Mouse (Mus musculus) heart, postnatal 10 days (tissue): ENCODE results near the gene Ndfip2. TPM values are rescaled to one million over a fixed set of nuclear protein-coding genes. Genes with fewer than 3 reads are reported as not detected.

ENCODE experiments used
- DNase-seq, 2 experiments: peaks; one replicate each; pipeline ENCODE4 v3.0.0; 2021
- intact Hi-C: fragments of 180-260 bp; cut with DNase I; formaldehyde crosslinking; loops from one replicate; pipeline ENCODE4 v1.15.1; 2025
- total RNA-seq, 2 experiments: library from RNA; stranded (reverse); gene quantifications; 2 replicates each; pipeline ENCODE4 v1.2.3; 2021

Ndfip2 gene
- total RNA-seq, 2 experiments from 2014 or later, result 27.7 to 30.3 TPM

DNA sequence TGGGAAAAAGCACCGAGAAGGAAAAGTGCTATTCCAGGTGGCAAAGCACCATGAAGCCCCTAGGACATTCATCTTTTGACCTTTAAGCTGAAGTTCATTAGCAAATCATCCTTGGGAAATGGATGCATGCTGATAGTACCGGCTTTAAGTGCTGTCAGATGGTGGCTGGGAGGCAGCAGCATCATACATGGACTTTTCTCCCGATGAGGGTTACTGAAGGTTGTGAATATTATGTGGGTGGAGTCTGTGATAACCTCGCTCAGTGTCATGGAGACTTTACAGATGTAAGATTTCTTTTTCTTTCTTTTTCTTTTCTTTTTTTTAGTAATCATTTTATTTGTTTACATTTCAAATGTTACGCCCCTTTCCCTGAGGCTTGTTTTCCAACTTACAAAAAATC is 18.9 kb downstream of the Ndfip2 start:
- intact Hi-C loops, result no loop called here

DNA sequence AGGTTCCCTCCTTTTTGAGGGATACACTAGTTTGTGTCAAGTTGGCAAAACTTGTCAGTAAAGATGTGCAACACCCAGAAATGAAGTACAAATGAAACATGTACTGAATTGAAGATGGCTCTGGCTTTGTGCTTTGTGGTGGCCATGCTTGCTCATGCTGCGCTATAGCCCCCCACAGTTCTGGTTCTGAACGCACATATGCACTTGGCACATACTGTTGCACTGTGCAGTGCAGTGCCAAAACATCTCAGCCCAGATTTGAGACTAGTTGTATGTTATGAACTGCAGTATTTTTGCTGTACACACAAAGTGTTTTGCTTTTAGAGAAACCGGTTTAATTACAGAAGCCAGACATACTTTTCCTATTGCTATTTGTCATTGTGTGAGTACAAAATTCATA is 25.7 kb downstream of the Ndfip2 start:
- no peak for DNase-seq
- intact Hi-C loops, result no loop called here

More for the DNA sequence above, 18.9 kb downstream of the Ndfip2 start:
- DNase-seq, result no peak

DNA sequence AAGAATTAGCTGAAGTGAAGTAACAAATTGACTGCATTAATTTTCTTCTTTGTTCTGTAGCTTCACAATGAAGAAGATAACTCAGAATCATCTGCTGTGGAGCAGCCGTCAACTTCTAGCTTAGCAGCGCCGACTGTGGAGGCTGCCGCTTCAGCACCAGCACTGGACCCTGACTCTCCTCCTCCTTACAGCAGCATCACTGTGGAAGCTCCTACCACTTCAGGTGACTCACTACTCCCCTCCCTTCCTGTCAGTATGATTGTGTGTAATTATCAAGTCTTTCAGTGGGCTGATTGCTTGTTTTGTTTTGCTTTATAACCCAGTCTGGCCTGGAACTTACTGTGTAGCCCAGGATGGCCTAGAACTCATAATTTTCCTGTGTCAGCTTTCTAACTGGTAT is 29.2 kb downstream of the Ndfip2 start:
- DNase-seq, result no peak
- intact Hi-C loops, result no loop called here

DNA sequence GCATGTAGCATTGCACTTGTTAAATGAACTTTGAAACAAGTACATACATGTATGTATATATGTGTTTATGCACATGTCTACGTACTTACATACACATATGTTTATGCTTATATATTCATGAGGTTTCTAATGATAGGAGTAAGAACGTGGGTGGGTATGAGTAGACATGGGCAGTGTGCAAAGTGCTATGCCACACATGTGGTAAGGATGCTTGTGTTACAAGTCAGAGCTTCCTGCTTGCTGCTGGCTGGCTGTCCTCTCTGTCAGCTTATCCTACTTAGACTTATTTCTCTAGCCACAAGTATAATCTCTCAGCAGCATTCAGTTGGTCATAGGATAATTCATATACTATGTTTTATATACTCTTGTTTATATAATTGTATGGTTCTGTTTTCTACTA is 29.6 kb downstream of the Ndfip2 start:
- intact Hi-C loops, result no loop called here

DNA sequence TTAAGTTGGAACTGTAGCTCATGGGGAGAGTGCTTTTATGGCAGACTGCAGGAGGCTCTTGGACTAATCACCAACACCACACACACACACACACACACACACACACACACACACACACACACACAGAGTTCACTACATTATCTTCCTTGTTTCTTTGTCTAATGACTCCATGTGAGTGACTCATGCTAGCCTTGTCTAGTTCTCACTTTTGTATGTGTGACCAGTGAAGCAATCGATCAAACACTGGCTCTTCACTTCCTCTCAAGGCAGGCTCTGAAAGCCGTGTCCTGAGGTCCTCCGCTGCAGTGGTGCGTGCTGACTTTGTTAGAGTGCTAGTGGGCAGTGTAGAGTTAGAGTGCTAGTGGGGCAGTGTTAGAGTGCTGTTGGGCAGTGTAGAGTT is 30.2 kb downstream of the Ndfip2 start:
- intact Hi-C loops, result no loop called here
- no peak for DNase-seq

More for the DNA sequence above, 29.6 kb downstream of the Ndfip2 start:
- no peak for DNase-seq

DNA sequence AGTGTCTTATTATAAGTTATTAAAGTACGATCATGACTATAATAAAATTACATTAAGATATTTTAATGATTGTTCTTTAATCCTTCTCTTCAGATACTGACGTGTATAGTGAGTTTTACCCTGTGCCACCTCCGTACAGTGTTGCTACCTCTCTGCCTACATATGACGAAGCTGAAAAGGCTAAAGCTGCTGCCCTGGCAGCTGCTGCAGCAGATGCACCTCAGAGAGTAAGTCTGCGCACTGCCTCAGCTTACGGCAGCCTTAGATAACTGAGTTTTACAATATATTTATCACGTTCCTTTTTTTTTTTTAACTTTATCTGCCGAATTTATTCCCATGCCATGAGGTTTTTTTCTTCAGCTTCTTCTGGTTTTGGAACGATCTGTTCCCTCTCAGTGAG is 33.8 kb downstream of the Ndfip2 start:
- intact Hi-C loops, result loop anchor here (5.0 kb wide), 1 partner anchor 145 kb away; no protein-coding TSS in a partner anchor
- no peak for DNase-seq

DNA sequence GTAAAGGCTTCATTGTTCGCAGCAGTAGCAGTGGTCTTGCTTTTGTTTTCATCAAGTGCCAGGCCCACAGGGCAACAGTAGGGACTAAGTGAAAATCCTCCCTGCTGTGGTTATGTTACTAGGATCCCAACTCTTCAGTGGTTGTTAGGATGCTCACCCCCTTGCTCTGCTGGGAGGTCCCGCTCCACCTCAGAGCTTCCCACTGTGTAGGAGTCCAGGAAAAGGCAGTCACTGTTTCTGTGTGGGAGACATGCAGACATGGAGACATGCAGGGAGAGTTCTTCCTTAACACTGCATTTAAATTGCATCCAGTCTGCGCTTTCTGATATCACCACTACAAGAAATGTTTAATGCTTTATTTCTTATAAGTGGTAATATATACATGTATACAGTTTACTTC is 35.4 kb downstream of the Ndfip2 start:
- DNase-seq, result no peak
- intact Hi-C loops, result loop anchor here (2.0 to 5.0 kb wide), 3 partner anchors 61 to 146 kb away; no protein-coding TSS in a partner anchor

DNA sequence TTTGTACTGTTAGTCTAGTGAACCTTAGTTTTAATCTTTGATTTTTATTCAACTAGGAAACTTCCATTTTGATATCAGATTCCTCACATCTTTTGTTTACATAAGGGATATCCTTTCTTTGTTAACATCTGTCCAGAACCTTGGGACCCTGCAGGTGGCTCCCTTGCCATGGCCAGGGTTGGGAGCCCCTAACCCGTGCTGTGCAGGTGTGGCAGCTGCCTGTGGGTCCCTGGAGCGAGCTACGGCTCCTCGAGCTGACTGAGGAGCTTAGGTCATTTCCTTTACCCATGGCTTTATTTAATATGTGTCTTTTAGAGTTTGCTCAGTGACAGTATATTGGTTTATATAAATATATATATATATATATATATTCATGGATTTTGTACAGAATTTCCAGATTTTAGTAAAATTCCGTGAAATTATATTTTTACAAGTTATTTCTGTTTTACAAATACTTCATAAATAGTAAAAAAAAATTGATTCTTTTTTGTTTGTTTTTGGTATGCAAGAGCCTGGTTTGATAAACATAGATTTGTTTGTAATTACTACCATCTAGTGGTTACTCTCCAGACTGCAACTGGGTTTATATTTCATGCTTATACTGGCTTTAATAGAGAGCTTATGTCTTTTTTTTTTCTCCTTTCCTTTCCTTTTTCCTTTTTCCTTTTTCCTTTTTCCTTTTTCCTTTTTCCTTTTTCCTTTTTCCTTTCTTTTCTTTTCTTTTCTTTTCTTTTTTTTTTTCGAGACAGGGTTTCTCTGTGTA is 37.6 kb downstream of the Ndfip2 start:
- peak in 1 of 2 experiments; percentile 67 for DNase-seq
- intact Hi-C loops, result loop anchor here (2.0 kb wide), 2 partner anchors 63 to 111 kb away; no protein-coding TSS in a partner anchor

DNA sequence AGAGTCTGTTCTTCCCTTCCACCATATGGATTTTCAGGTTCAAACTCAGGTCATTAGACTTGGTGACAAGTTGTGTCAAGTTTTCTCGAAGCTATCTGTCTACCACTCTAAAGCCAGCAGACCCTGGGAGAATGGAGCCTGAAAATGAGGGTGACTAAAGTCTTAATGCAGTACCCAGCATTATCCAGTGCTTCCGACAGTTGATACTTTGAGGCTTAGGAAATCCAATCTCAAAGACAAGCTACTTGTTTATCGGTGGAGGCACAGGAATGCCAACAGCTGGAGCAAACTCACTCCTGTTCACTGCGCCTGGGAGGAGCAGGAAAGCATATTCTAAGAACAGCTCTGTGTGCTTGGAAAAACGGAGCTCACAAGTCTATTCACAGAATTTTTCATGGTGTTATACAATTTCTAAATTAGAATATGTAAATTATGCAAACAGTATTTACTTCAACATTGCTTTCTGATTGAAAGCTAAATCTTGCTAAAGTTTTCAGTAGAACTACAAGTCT is 41.4 kb downstream of the Ndfip2 start:
- intact Hi-C loops, result no loop called here
- DNase-seq, result no peak

DNA sequence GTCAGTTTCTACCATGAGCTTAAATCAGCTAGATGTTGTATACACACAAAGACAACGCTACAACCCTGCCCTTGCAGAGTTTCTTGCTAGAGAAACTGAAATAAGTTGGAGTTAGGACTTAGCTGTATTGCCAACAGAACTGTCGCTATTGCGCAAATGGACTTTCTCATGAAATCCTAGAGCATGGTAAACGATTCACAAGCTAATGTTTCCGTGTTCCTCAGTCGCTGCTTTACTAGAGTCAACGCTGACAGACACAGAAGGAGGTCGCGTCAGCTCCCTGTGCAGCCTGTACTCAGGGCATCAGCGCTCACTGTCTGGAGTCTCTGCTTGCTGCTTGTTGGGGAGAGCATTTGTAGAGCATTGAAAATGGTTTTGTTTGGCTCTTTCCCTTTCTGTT is 42.2 kb downstream of the Ndfip2 start:
- DNase-seq, result no peak
- intact Hi-C loops, result no loop called here

DNA sequence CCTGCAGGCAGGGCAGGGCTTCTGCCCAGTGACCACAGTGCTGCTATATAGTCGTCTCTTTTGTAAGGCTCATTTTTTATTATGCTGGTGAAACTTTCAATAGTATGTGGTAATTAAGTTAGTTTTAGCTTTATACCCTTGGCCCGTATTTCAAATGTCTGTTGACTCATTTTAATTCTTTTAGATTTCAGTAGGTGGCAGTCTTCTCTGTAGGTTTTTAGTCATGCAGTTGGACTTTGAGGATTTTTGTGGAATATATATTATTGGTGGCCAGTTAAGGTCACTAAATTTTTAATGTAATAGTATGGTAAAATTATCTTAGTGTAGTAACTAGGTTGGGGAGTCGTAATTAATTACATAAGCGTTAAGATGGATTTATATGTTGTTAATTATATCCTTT is 44.3 kb downstream of the Ndfip2 start:
- intact Hi-C loops, result no loop called here
- no peak for DNase-seq

DNA sequence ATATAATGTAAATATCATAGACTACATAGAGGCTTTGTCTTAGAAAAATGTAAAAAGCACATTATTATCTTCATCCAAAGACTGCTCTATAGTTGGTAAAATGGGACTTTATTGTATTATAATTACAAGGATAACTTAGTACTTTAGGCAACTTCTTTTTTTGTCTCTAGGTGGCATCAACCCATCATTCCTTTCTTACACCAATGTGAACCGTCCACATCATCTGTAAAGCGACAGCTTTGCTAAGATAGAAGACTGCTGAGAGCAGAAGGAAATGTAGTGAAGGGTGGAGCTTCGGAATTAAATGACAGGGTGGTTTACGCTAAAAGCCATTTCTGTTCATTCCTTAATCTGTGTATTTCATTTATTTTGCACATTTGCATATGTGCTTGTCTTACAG is 49.3 kb downstream of the Ndfip2 start:
- DNase-seq, result no peak
- intact Hi-C loops, result no loop called here

DNA sequence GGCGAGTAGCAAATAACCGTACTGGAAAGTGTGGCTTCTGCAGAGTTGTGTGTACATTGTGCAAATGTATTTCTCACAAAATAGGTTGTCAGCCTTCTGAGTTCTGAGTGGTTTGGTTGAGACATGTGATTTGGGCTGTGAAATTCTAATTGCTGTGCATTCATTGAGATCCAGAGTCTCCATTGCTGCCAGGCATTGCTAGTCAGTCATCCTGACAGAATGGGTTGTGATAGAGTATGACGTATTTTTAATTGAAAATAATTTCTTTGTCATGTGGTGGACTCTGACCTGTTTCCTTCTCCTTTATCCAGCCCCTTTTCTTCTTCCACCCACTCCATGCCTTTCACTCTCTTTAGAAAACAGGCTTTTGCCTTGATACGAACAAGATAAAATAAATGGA is 54.0 kb downstream of the Ndfip2 start:
- intact Hi-C loops, result loop anchor here (5.0 to 10.0 kb wide), 3 partner anchors 420 to 1192 kb away; partner anchors contain the start of gene Spry2
- no peak for DNase-seq

DNA sequence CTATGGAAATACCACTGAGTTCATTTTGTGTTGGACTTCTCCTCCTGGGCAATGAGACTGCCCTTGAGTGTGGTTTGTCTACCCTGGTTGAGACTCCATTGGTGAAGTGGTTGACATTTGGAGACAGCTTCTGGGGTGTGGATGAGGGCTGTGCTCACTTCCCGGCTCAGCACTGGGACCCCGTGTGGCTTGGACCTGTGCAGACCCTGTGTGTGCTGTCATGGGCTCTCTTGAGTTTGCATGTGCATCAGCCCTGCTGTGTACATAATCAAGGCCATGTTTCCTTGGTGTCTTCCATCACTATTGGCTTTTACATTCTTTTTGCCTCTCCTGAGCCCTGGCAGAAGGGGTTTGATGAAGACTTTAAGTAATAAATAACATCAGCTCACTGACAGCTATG is 54.6 kb downstream of the Ndfip2 start:
- intact Hi-C loops, result loop anchor here (5.0 to 10.0 kb wide), 3 partner anchors 419 to 1192 kb away; partner anchors contain the start of gene Spry2
- DNase-seq, result no peak

DNA sequence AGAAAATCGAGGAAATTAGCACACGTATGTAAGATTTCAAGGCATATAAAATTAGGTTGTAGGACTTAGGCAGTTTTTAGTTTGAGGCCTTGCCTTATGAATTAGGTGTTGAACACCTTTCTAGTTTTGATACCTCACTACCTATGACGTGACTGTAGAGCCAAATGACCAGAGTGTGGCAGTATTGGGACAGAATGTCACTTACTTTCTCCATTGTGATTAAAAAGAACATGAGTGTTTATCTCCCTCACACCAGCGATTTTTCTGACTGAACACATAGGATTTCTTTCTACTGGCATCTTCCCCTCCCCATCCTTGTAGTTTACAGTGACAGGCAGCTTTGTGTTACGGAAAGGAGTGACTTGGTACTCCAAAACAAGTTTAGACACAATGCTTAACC is 55.5 kb downstream of the Ndfip2 start:
- intact Hi-C loops, result loop anchor here (2.0 to 10.0 kb wide), 4 partner anchors 83 to 1191 kb away; partner anchors contain the start of gene Spry2
- DNase-seq, result peak; percentile 49 to 68

DNA sequence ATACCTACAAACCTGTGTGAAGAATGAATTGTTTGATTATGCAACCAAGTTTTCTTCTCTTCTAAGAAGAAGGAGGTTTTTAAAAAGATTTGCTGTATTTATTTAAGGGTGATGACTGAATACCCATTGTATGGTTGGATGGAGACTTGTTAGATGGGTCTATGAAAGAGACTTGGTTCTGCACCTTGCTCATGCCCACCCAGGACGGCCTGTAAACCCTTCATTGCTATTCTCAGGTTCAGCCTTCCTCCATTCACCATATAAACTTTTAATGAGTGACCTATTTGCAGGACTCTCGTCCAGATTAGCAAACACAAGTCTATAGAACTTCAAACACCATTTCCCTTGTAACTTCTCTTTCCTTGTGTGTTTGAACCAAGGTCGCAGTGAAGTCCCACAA is 63.3 kb downstream of the Ndfip2 start:
- no peak for DNase-seq
- intact Hi-C loops, result no loop called here

DNA sequence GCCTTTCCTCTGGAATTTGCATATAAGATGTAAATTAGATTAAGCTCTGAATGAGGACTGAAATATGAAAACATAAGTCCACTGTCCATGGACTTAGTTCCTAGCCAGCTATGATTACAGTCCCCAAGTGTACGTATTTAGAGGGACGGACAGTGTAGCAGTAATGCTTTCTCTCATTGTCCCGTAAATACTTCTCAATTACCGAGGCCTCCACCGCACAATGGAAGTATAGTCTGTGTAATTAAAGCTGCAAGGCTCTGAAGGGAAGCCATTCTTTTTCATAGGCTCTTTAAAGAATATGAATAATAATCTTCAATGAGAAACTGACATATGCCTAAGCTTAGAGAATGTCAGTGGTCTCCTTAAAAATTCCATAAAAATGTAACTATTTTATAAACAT is 64.5 kb downstream of the Ndfip2 start:
- no peak for DNase-seq
- intact Hi-C loops, result no loop called here

DNA sequence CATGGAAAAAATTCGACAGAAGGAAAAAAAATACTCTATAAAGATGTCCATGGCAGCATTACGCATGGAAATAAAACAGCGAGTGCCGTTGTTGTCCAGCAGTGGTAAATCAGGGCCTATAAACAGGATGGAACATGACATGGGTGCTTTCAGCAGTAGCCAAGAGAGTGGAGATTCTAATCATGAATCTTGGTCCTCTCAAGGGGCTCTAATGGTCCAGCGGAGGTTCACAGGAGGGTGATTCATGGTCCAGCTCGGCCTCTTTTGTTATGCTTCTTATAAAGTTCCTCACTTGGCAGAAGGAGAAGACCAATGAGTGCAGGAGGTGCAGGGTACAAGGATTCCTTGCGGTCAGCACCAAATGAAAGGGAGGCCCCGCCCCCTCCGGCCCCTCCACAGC is 65.1 kb downstream of the Ndfip2 start:
- intact Hi-C loops, result no loop called here
- no peak for DNase-seq

DNA sequence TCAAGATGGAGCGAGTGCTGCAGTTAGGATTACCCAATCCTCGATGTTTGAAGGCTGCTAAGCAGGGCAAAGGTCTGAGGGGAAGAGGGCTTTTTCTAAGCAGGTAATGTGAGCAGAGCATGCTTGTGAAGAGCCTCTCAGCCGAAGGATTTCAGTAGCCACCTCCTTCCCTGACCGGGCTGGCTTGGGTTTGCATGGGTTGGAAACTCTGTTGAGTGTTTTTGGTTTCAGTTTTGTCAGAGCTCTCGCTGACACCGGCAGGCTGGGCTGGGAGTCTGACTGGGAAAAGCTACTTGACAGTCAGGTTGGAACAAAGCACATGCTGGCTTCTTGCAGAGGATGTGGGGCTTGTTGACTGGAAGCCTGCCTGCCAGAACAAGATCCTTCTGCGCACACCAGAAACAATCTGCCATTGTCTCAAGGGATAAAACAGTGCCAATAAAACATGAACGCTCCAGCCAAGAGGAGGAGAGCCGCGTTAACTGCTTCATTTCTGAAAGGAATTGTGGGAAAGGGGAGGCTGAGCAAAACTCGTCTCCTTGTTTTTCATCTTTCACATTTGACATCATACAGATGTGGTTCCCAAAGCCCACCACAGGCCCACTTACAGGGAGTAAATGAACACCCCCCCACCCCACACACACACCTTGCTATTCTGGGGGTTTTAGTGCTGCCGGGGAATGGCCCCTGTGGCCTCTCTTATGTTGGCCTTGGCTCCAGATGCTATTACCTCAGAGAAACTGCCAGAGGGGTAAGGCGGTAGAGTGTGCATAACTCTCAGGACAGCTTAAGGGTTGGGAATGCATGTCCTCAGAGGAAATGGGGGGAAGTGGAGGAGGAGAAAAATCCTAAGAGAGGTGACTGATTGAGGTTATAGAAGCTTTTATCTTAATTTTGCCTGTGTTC is 70.3 kb downstream of the Ndfip2 start:
- intact Hi-C loops, result loop anchor here (5.0 kb wide), 2 partner anchors 69 to 569 kb away; partner anchors contain the start of gene Spry2
- peak; percentile 88 to 91 for DNase-seq

DNA sequence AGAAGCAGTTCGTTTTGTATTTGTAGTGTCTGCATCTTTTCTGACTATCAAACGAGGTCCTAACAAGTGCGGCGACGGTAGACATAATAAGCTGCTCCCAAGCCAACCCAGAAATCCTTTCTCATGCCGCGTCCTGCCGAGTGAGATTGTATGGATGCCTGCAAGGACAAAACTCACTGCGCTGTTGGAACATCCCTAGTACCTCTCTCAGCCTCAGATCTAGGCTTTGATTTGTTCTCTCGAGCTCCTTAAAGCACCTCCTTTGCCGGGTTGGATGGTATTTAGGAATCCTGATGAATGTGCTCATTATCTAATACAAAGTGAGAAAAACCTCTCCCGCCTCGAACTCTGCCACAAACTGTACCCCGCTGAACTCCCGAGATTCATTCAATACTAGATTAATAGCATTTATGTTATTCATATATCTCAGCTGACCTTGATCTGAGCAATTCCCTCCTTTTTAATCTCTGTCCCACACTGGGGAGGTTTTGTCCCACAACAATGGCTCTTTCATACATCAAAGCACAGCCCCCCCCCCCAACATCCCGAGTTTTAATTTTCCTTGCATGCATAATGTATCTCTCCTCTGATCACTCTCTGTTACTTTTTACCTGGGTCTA is 75.2 kb downstream of the Ndfip2 start:
- DNase-seq, result no peak
- intact Hi-C loops, result no loop called here

DNA sequence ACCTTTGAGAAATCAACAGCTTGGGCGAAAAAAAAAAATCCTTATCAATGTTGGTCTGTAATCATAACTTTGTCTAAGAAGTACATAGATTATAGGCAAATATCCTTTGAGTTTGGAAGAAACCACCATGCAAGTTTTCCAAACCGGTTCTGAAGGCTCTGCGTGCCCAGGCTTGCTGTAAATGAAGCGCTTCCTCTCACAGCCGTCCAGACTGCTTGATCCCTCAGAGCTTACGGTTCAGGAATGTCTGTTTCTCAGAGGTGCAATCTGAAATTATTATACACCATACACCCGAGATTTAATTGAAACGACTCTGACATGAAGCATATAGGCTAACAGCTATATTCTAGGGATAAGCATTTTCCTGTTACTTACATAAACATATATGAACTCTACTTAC is 83.4 kb downstream of the Ndfip2 start:
- DNase-seq, result no peak
- intact Hi-C loops, result no loop called here
